Mouse (Mus musculus): ENCODE data around the gene Gjd3. TPM values are rescaled to one million over a fixed set of nuclear protein-coding genes. Genes with fewer than 3 reads are reported as not detected.
A peak's percentile ranks its signal among the peaks of the same experiment; 100 is the strongest.

Gene Gjd3
- polyA plus RNA-seq, 1 experiment from 2014 or later: 0.31 TPM

GRCm38 (mm10) chr11:98960313-98960906, 22.4 kb downstream of the Gjd3 start:
- ATAC-seq (ENCODE audit: low read depth): peak; percentile 37
- peaks cover 61% of the 10 kb centered on the region for H3K4me1 ChIP-seq (replicated peaks; ENCODE audit: control insufficient read depth, insufficient read depth, low read length)

GRCm38 (mm10) chr11:98959437-98960312, 23.1 kb downstream of the Gjd3 start:
- Histone ChIP-seq H3K9me3 (ENCODE audit: control insufficient read depth, low read length) (no peaks in the 10 kb centered on the region), H3K27ac (ENCODE audit: low read length) (peak overlapping the region; percentile 93), H3K36me3 (ENCODE audit: control insufficient read depth, insufficient read depth, low read length) (no peaks in the 10 kb centered on the region; the same call in 1 of the 2 replicates), H3K4me1 (replicated peaks; ENCODE audit: control insufficient read depth, insufficient read depth, low read length) (peaks cover 61% of the 10 kb centered on the region), H3K4me3 (ENCODE audit: low read length) (peak overlapping the region; percentile 76), H3K4me2 (ENCODE audit: low read depth, low read length) (peak overlapping the region; percentile 100), H3K27me3 (ENCODE audit: control insufficient read depth, insufficient read depth, low read depth, low read length) (no peaks in the 10 kb centered on the region), H3K9ac (ENCODE audit: low read length) (peak overlapping the region; percentile 77)
- WGBS: under 1% methylated on average over 43 of the region's 43 CpGs
- peak; percentile 16 for ATAC-seq (ENCODE audit: low read depth)

More at GRCm38 (mm10) chr11:98960313-98960906, 22.4 kb downstream of the Gjd3 start:
- under 1% methylated on average over 53 of the region's 53 CpGs for WGBS
- H3K27me3 ChIP-seq (ENCODE audit: control insufficient read depth, insufficient read depth, low read depth, low read length): no peaks in the 10 kb centered on the region
- H3K9ac ChIP-seq (ENCODE audit: low read length): peak overlapping the region; percentile 77
- H3K36me3 ChIP-seq (ENCODE audit: control insufficient read depth, insufficient read depth, low read length): no peaks in the 10 kb centered on the region; the same call in 1 of the 2 replicates
- peak overlapping the region; percentile 93 for H3K27ac ChIP-seq (ENCODE audit: low read length)
- peak overlapping the region; percentile 100 for H3K4me2 ChIP-seq (ENCODE audit: low read depth, low read length)
- no peaks in the 10 kb centered on the region for H3K9me3 ChIP-seq (ENCODE audit: control insufficient read depth, low read length)
- H3K4me3 ChIP-seq (ENCODE audit: low read length): peak overlapping the region; percentile 76

DNA sequence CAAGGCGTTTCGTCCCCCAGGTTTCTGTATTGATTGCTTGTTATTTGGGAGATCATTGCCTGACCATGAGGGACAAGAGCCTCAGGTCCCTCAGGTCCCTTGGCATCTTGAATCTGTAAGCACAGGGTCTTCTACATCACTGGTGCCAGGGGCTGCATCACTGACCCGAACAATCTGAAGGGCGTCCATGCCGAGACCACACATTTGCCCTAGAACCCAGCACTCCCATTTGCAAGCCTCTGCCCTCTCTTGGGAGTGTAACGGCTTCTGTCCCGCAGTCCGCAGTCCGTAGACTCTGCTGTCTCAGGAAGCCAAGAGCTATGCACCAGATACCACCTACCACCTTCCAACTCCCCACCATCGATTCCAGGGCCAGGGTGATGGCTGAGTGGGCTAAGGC, 26.5 kb downstream of the Gjd3 start:
- no peaks in the 10 kb centered on the region; the same call in 1 of the 2 replicates for H3K36me3 ChIP-seq (ENCODE audit: control insufficient read depth, insufficient read depth, low read length)
- no peak overlapping the region for H3K4me2 ChIP-seq (ENCODE audit: low read depth, low read length)
- peaks cover 57% of the 10 kb centered on the region for H3K4me1 ChIP-seq (replicated peaks; ENCODE audit: control insufficient read depth, insufficient read depth, low read length)
- no peaks in the 10 kb centered on the region for H3K9me3 ChIP-seq (ENCODE audit: control insufficient read depth, low read length)
- H3K27me3 ChIP-seq (ENCODE audit: control insufficient read depth, insufficient read depth, low read depth, low read length): no peaks in the 10 kb centered on the region
- H3K4me3 ChIP-seq (ENCODE audit: low read length): no peak overlapping the region
- WGBS: 68% methylated on average over 10 of the region's 10 CpGs
- no peak for ATAC-seq (ENCODE audit: low read depth)
- H3K9ac ChIP-seq (ENCODE audit: low read length): no peak overlapping the region
- no peak overlapping the region for H3K27ac ChIP-seq (ENCODE audit: low read length)

- no peak overlapping the region for H3K4me3 ChIP-seq (ENCODE audit: low read length)
- H3K4me2 ChIP-seq (ENCODE audit: low read depth, low read length): no peak overlapping the region
- H3K27ac ChIP-seq (ENCODE audit: low read length): peak overlapping the region; percentile 80
- 31% methylated on average over 7 of the region's 7 CpGs for WGBS
- H3K9ac ChIP-seq (ENCODE audit: low read length): no peak overlapping the region; the same call in 1 of the 2 replicates
- no peaks in the 10 kb centered on the region; the same call in 1 of the 2 replicates for H3K36me3 ChIP-seq (ENCODE audit: control insufficient read depth, insufficient read depth, low read length)
- peaks cover 63% of the 10 kb centered on the region for H3K4me1 ChIP-seq (replicated peaks; ENCODE audit: control insufficient read depth, insufficient read depth, low read length)
- H3K9me3 ChIP-seq (ENCODE audit: control insufficient read depth, low read length): no peaks in the 10 kb centered on the region
- ATAC-seq (ENCODE audit: low read depth): no peak
- no peaks in the 10 kb centered on the region for H3K27me3 ChIP-seq (ENCODE audit: control insufficient read depth, insufficient read depth, low read depth, low read length)
These were observed 27.0 kb downstream of the Gjd3 start for GRCm38 (mm10) chr11:98955707-98956235.

DNA sequence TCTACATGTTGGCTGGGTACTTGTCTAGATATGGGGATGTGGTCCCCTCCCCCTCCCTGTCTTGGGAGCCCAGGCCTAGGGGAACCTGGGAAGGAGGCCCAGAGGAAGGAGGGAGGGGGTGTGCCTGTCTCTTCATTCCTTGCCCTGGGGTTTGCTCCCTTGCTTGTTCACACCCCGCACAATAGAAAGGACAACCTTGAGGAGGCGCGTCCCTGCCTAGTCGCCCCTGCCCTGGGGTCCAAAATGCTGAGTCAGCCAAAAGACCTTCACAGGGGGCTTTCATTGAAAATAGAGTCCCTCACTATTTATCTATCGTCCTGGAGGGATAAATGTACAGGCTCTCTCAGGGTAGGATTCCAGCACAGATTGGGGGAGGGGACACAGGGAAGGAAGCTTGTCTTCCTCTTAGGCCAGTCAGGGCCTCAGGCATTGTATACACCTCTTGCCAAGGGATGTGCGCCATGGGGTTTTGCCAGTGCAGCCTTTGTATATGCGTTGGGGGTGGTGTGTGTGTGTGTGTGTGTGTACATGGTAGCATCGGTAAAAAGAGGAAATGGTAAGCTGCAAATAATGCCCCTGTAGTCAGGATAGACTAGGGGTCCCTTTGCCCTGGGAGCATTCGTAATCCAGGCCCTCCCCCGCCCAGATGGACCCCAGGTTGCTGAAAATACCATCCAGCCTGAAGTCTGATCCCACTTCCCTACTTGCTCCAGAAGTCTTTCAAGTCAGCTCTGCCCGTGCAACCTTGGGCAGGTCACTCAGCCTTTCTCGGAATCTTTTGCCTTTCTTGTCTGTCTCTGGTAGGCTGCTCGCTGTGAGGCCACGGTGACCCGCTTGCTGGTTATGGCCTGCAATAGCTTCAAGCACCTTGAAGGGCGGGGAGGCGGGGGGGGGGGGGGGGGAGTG, 27.8 kb downstream of the Gjd3 start:
- ATAC-seq (ENCODE audit: low read depth): peak; percentile 31
- peak overlapping the region; percentile 20 for H3K9ac ChIP-seq (ENCODE audit: low read length)
- H3K4me3 ChIP-seq (ENCODE audit: low read length): no peak overlapping the region

DNA sequence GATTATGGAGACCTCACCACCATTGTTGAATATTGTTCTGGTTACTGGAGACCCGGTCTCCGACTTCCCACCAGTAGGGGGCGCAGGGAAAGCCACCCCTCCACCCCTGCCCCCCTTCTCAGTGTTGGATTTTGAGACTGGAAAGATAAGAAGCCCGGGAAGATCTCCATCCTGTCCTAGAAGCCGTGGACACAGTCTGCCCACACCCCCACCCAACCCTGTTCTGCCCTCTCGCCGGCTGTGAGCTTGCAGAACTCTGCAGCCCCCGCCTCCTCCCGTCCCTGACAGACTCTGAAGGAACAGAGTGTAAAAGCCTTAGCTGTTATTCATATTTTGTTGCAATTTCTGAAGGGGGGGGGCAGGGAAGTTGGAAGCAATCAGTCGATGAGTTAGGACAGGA, 28.4 kb downstream of the Gjd3 start:
- H3K9ac ChIP-seq (ENCODE audit: low read length): peak overlapping the region; percentile 47; the same call in 1 of the 2 replicates

More for the DNA sequence above, 27.8 kb downstream of the Gjd3 start:
- H3K9me3 ChIP-seq (ENCODE audit: control insufficient read depth, low read length): no peaks in the 10 kb centered on the region
- peaks cover 4% of the 10 kb centered on the region for H3K36me3 ChIP-seq (ENCODE audit: control insufficient read depth, insufficient read depth, low read length)
- peak overlapping the region; percentile 80 for H3K27ac ChIP-seq (ENCODE audit: low read length)
- peaks cover 69% of the 10 kb centered on the region for H3K4me1 ChIP-seq (replicated peaks; ENCODE audit: control insufficient read depth, insufficient read depth, low read length)
- WGBS: 16% methylated on average over 15 of the region's 17 CpGs
- H3K27me3 ChIP-seq (ENCODE audit: control insufficient read depth, insufficient read depth, low read depth, low read length): no peaks in the 10 kb centered on the region
- H3K4me2 ChIP-seq (ENCODE audit: low read depth, low read length): peak overlapping the region; percentile 42

GRCm38 (mm10) chr11:98953835-98954320, 28.9 kb downstream of the Gjd3 start:
- Histone ChIP-seq H3K4me1 (replicated peaks; ENCODE audit: control insufficient read depth, insufficient read depth, low read length) (peaks cover 66% of the 10 kb centered on the region), H3K27ac (ENCODE audit: low read length) (peak overlapping the region; percentile 80), H3K9ac (ENCODE audit: low read length) (peak overlapping the region; percentile 47; the same call in 1 of the 2 replicates), H3K27me3 (ENCODE audit: control insufficient read depth, insufficient read depth, low read depth, low read length) (no peaks in the 10 kb centered on the region), H3K36me3 (ENCODE audit: control insufficient read depth, insufficient read depth, low read length) (peaks cover 4% of the 10 kb centered on the region), H3K4me3 (ENCODE audit: low read length) (0 out of 2 replicates have a peak overlapping the region, but pooled peaks have one; percentile 2), H3K9me3 (ENCODE audit: control insufficient read depth, low read length) (no peaks in the 10 kb centered on the region), H3K4me2 (ENCODE audit: low read depth, low read length) (peak overlapping the region; percentile 42)
- WGBS: 11% methylated on average over 13 of the region's 13 CpGs
- no peak for ATAC-seq (ENCODE audit: low read depth)

More for the DNA sequence above, 28.4 kb downstream of the Gjd3 start:
- peak; percentile 73 for ATAC-seq (ENCODE audit: low read depth)
- Histone ChIP-seq H3K9me3 (ENCODE audit: control insufficient read depth, low read length) (no peaks in the 10 kb centered on the region), H3K4me2 (ENCODE audit: low read depth, low read length) (peak overlapping the region; percentile 42), H3K27ac (ENCODE audit: low read length) (peak overlapping the region; percentile 80), H3K36me3 (ENCODE audit: control insufficient read depth, insufficient read depth, low read length) (peaks cover 4% of the 10 kb centered on the region), H3K27me3 (ENCODE audit: control insufficient read depth, insufficient read depth, low read depth, low read length) (no peaks in the 10 kb centered on the region), H3K4me3 (ENCODE audit: low read length) (peak overlapping the region; percentile 8; the same call in 1 of the 2 replicates), H3K4me1 (replicated peaks; ENCODE audit: control insufficient read depth, insufficient read depth, low read length) (peaks cover 69% of the 10 kb centered on the region)
- 4% methylated on average over 10 of the region's 10 CpGs for WGBS

DNA sequence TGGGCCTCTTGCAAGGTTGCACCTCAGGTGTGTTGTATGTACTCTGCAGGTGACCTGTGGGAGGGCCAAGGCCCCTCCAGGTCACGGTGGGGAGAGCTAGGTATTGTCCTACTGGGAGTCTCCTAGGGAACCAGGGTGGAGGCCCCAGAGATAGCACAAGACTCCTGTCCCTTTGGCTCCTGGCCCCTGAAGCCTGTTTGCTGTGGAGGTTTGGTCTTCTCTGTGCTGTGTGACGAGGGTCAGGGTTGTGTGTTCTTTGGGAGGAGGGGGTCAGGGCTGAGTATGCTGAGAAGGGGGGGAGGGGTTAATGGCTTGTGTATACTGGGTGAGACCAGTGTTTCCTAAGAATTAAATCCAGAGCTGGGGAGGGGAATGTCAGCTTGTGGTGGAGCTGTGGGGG, 29.5 kb downstream of the Gjd3 start:
- Histone ChIP-seq H3K4me2 (ENCODE audit: low read depth, low read length) (no peak overlapping the region), H3K9ac (ENCODE audit: low read length) (no peak overlapping the region), H3K27me3 (ENCODE audit: control insufficient read depth, insufficient read depth, low read depth, low read length) (no peaks in the 10 kb centered on the region), H3K4me1 (replicated peaks; ENCODE audit: control insufficient read depth, insufficient read depth, low read length) (peaks cover 65% of the 10 kb centered on the region), H3K27ac (ENCODE audit: low read length) (peak overlapping the region; percentile 80), H3K4me3 (ENCODE audit: low read length) (no peak overlapping the region), H3K9me3 (ENCODE audit: control insufficient read depth, low read length) (no peaks in the 10 kb centered on the region), H3K36me3 (ENCODE audit: control insufficient read depth, insufficient read depth, low read length) (peaks cover 4% of the 10 kb centered on the region)
- no peak for ATAC-seq (ENCODE audit: low read depth)
- WGBS: 8% methylated on average over 2 of the region's 2 CpGs

Data from lung, embryonic 16.5 days (tissue).